Mouse (Mus musculus) lung, embryonic 15.5 days (tissue): ENCODE results near the gene Noa1. TPM values are rescaled to one million over a fixed set of nuclear protein-coding genes. Genes with fewer than 3 reads are reported as not detected.

ENCODE experiments used
- ATAC-seq: fragments of 200-750 bp; cut with Nextera tagmentation; 2 replicates; pipeline ENCODE4 v1.8.0; 2017; ENCODE audit warnings: moderate number of reproducible peaks, borderline replicate concordance; ENCODE audit not compliant: low FRiP score, low TSS enrichment; ENCODE audit errors: extremely low read depth
- H3K27ac ChIP-seq: fragments of 300-500 bp; sonication (generic); 2 replicates; pipeline ENCODE4 v1.5.1; 2015; ENCODE audit warnings: moderate library complexity, mild to moderate bottlenecking, inconsistent platforms
- H3K27me3 ChIP-seq: fragments of 300-500 bp; sonication (generic); 2 replicates; pipeline ENCODE4 v1.6.1; 2015; ENCODE audit warnings: inconsistent platforms
- H3K36me3 ChIP-seq: fragments of 300-500 bp; sonication (generic); 2 replicates; pipeline ENCODE4 v1.6.1; 2015; ENCODE audit warnings: inconsistent platforms
- H3K4me1 ChIP-seq: fragments of 300-500 bp; sonication (generic); 2 replicates; pipeline ENCODE4 v1.6.1; 2015; ENCODE audit warnings: inconsistent platforms
- H3K4me2 ChIP-seq: fragments of 300-500 bp; sonication (generic); 2 replicates; pipeline ENCODE4 v1.6.1; 2015; ENCODE audit warnings: inconsistent platforms, mild to moderate bottlenecking, moderate library complexity
- H3K4me3 ChIP-seq: fragments of 300-500 bp; sonication (generic); 2 replicates; pipeline ENCODE4 v1.5.1; 2015; ENCODE audit warnings: mild to moderate bottlenecking, inconsistent platforms
- H3K9ac ChIP-seq: fragments of 300-500 bp; sonication (generic); 2 replicates; pipeline ENCODE4 v1.6.1; 2015; ENCODE audit warnings: inconsistent platforms
- H3K9me3 ChIP-seq: fragments of 300-500 bp; sonication (generic); 2 replicates; pipeline ENCODE4 v1.6.1; 2016; ENCODE audit warnings: inconsistent platforms
- WGBS: fragments of 180-500 bp; shearing (Covaris S2); methylation state at CpG from one replicate; pipeline ENCODE4 v1.1.7; 2015; 5-methylcytosine and 5-hydroxymethylcytosine counted together
- polyA plus RNA-seq: library from polyadenylated mRNA; unstranded; fragments of >200 nt; fragmentation: Nextera tagmentation; extraction: Ambion mirVana; gene quantifications from 2 replicates; pipeline ENCODE4 v1.2.1, GENCODE M21; 2015

Noa1 gene
- polyA plus RNA-seq, 1 experiment from 2014 or later, result 28.4 TPM

GRCm38 (mm10) chr5:77265671-77266065 lies 44.2 kb downstream of the Noa1 start:
- Histone ChIP-seq H3K4me3 (peak overlapping the region; percentile 95), H3K9ac (peak overlapping the region; percentile 87), H3K36me3 (peaks cover 20% of the 10 kb centered on the region), H3K4me1 (peaks cover 7% of the 10 kb centered on the region; the same call in 1 of the 2 replicates), H3K4me2 (peak overlapping the region; percentile 75), H3K9me3 (no peaks in the 10 kb centered on the region), H3K27me3 (no peaks in the 10 kb centered on the region), H3K27ac (peak overlapping the region; percentile 97)
- peak; percentile 90 for ATAC-seq
- under 1% methylated on average over 21 of the region's 53 CpGs for WGBS

- Histone ChIP-seq H3K9ac (peak within 1 kb of the TSS; percentile 87), H3K27me3 (no peaks in the 10 kb centered on the region), H3K4me1 (peaks cover 7% of the 10 kb centered on the region; the same call in 1 of the 2 replicates), H3K27ac (peak within 1 kb of the TSS; percentile 97), H3K4me3 (peak within 1 kb of the TSS; percentile 95), H3K9me3 (no peaks in the 10 kb centered on the region), H3K36me3 (peaks cover 20% of the 10 kb centered on the region), H3K4me2 (peak within 1 kb of the TSS; percentile 75)
- WGBS, result under 1% methylated on average over 50 of the region's 78 CpGs
- peak; percentile 89 for ATAC-seq
Measured at GRCm38 (mm10) chr5:77265081-77265670, 44.7 kb downstream of the Noa1 start, which contains the start of gene Rest. Rest (plus strand) TSS chr5:77265491.

GRCm38 (mm10) chr5:77262105-77262504 lies 47.8 kb downstream of the Noa1 start:
- Histone ChIP-seq H3K4me3 (no peak overlapping the region), H3K4me1 (no peaks in the 10 kb centered on the region), H3K9me3 (no peaks in the 10 kb centered on the region), H3K27me3 (no peaks in the 10 kb centered on the region), H3K4me2 (no peak overlapping the region), H3K27ac (no peak overlapping the region), H3K9ac (no peak overlapping the region), H3K36me3 (no peaks in the 10 kb centered on the region)
- 80% methylated on average over 5 of the region's 5 CpGs for WGBS
- ATAC-seq, result no peak

- Histone ChIP-seq H3K4me1 (no peaks in the 10 kb centered on the region), H3K9ac (no peak overlapping the region), H3K27me3 (no peaks in the 10 kb centered on the region), H3K4me3 (no peak overlapping the region), H3K27ac (no peak overlapping the region), H3K4me2 (no peak overlapping the region), H3K9me3 (no peaks in the 10 kb centered on the region), H3K36me3 (no peaks in the 10 kb centered on the region)
- ATAC-seq, result no peak
- 80% methylated on average over 4 of the region's 4 CpGs for WGBS
Measured at GRCm38 (mm10) chr5:77261137-77261536, 48.7 kb downstream of the Noa1 start.

- Histone ChIP-seq H3K4me3 (no peak overlapping the region), H3K4me2 (no peak overlapping the region), H3K9me3 (no peaks in the 10 kb centered on the region), H3K9ac (no peak overlapping the region), H3K27me3 (no peaks in the 10 kb centered on the region), H3K36me3 (no peaks in the 10 kb centered on the region), H3K4me1 (no peaks in the 10 kb centered on the region), H3K27ac (no peak overlapping the region)
- no peak for ATAC-seq
- 48% methylated on average over 6 of the region's 6 CpGs for WGBS
Measured at GRCm38 (mm10) chr5:77260141-77260540, 49.7 kb downstream of the Noa1 start.

GRCm38 (mm10) chr5:77259315-77259714 lies 50.6 kb downstream of the Noa1 start:
- Histone ChIP-seq H3K4me2 (no peak overlapping the region), H3K9me3 (no peaks in the 10 kb centered on the region), H3K27ac (no peak overlapping the region), H3K4me3 (no peak overlapping the region), H3K4me1 (no peaks in the 10 kb centered on the region), H3K36me3 (no peaks in the 10 kb centered on the region), H3K9ac (no peak overlapping the region), H3K27me3 (no peaks in the 10 kb centered on the region)
- ATAC-seq, result no peak

GRCm38 (mm10) chr5:77257603-77258002 lies 52.3 kb downstream of the Noa1 start:
- no peak for ATAC-seq
- H3K27me3 ChIP-seq, result no peaks in the 10 kb centered on the region
- H3K27ac ChIP-seq, result no peak overlapping the region
- H3K4me1 ChIP-seq, result no peaks in the 10 kb centered on the region
- no peaks in the 10 kb centered on the region for H3K9me3 ChIP-seq
- H3K4me2 ChIP-seq, result no peak overlapping the region
- no peak overlapping the region for H3K9ac ChIP-seq
- no peak overlapping the region for H3K4me3 ChIP-seq
- no peaks in the 10 kb centered on the region for H3K36me3 ChIP-seq
- WGBS, result 62% methylated on average over 3 of the region's 3 CpGs

- no peak for ATAC-seq
- H3K4me3 ChIP-seq, result no peak overlapping the region
- H3K36me3 ChIP-seq, result no peaks in the 10 kb centered on the region
- H3K9ac ChIP-seq, result no peak overlapping the region
- H3K9me3 ChIP-seq, result no peaks in the 10 kb centered on the region
- no peak overlapping the region for H3K4me2 ChIP-seq
- H3K27ac ChIP-seq, result no peak overlapping the region
- 57% methylated on average over 3 of the region's 3 CpGs for WGBS
- no peaks in the 10 kb centered on the region for H3K4me1 ChIP-seq
- H3K27me3 ChIP-seq, result no peaks in the 10 kb centered on the region
Measured at GRCm38 (mm10) chr5:77254402-77254801, 55.5 kb downstream of the Noa1 start.

- Histone ChIP-seq H3K27me3 (no peaks in the 10 kb centered on the region), H3K9me3 (no peaks in the 10 kb centered on the region), H3K36me3 (no peaks in the 10 kb centered on the region), H3K27ac (no peak overlapping the region), H3K4me2 (no peak overlapping the region), H3K9ac (no peak overlapping the region), H3K4me3 (no peak overlapping the region), H3K4me1 (no peaks in the 10 kb centered on the region)
- WGBS, result 50% methylated on average over 1 of the region's 1 CpGs
- no peak for ATAC-seq
Measured at GRCm38 (mm10) chr5:77253154-77253553, 56.7 kb downstream of the Noa1 start.

- H3K4me1 ChIP-seq, result no peaks in the 10 kb centered on the region
- H3K27ac ChIP-seq, result no peak overlapping the region
- ATAC-seq, result no peak
- H3K9me3 ChIP-seq, result no peaks in the 10 kb centered on the region
- no peak overlapping the region for H3K4me3 ChIP-seq
- H3K36me3 ChIP-seq, result no peaks in the 10 kb centered on the region
- no peaks in the 10 kb centered on the region for H3K27me3 ChIP-seq
- 57% methylated on average over 8 of the region's 8 CpGs for WGBS
- no peak overlapping the region for H3K9ac ChIP-seq
- no peak overlapping the region for H3K4me2 ChIP-seq
Measured at GRCm38 (mm10) chr5:77252115-77252827, 57.6 kb downstream of the Noa1 start.

- no peak overlapping the region for H3K4me3 ChIP-seq
- ATAC-seq, result no peak
- H3K27ac ChIP-seq, result no peak overlapping the region
- H3K4me2 ChIP-seq, result no peak overlapping the region
- H3K9ac ChIP-seq, result no peak overlapping the region
- no peaks in the 10 kb centered on the region for H3K9me3 ChIP-seq
- no peaks in the 10 kb centered on the region for H3K4me1 ChIP-seq
- H3K27me3 ChIP-seq, result no peaks in the 10 kb centered on the region
- 38% methylated on average over 5 of the region's 5 CpGs for WGBS
- no peaks in the 10 kb centered on the region for H3K36me3 ChIP-seq
Measured at GRCm38 (mm10) chr5:77251656-77252055, 58.2 kb downstream of the Noa1 start.

- Histone ChIP-seq H3K9ac (no peak overlapping the region), H3K9me3 (no peaks in the 10 kb centered on the region), H3K27me3 (no peaks in the 10 kb centered on the region), H3K4me2 (no peak overlapping the region), H3K36me3 (no peaks in the 10 kb centered on the region), H3K4me3 (no peak overlapping the region), H3K4me1 (peaks cover 7% of the 10 kb centered on the region), H3K27ac (no peak overlapping the region)
- 74% methylated on average over 9 of the region's 9 CpGs for WGBS
- no peak for ATAC-seq
Measured at GRCm38 (mm10) chr5:77250083-77250482, 59.8 kb downstream of the Noa1 start.
